Mouse (Mus musculus) myocyte (in vitro differentiated cells): Measurements from ENCODE around the gene Stk38.

Experiments
- E2F4 ChIP-seq: IDR thresholded peaks from one replicate; pipeline ENCODE4 v1.6.1; 2011; ENCODE audit warnings: mild to moderate bottlenecking, control low read depth, moderate library complexity; ENCODE audit not compliant: insufficient read depth
- MAX ChIP-seq: IDR thresholded peaks from one replicate; pipeline ENCODE4 v1.6.1; 2011; ENCODE audit warnings: low read depth, mild to moderate bottlenecking, control low read depth
- MYOD1 ChIP-seq, 3 experiments: IDR thresholded peaks; one replicate each; pipeline ENCODE4 v1.6.1; 2011; ENCODE audit warnings: control low read depth in 2 of 3, low read depth in 2 of 3, mild to moderate bottlenecking in 2 of 3, moderate library complexity in 1 of 3; ENCODE audit not compliant: insufficient read length in 2 of 3, control insufficient read depth in 1 of 3
- POLR2A ChIP-seq: IDR thresholded peaks from one replicate; pipeline ENCODE4 v1.6.1; 2011; ENCODE audit warnings: low read depth, mild to moderate bottlenecking, control low read depth, moderate library complexity; ENCODE audit not compliant: insufficient read length
- POLR2AphosphoS2 ChIP-seq: IDR thresholded peaks from one replicate; pipeline ENCODE4 v1.6.1; 2011; ENCODE audit warnings: low read depth, control low read depth; ENCODE audit not compliant: insufficient read length
- REST ChIP-seq: IDR thresholded peaks from one replicate; pipeline ENCODE4 v1.6.1; 2011; ENCODE audit warnings: mild to moderate bottlenecking, control low read depth, moderate library complexity; ENCODE audit not compliant: insufficient read depth, insufficient read length
- SRF ChIP-seq: IDR thresholded peaks from one replicate; pipeline ENCODE4 v1.6.1; 2011; ENCODE audit warnings: low read depth; ENCODE audit not compliant: control insufficient read depth, insufficient read length
- TCF12 ChIP-seq: IDR thresholded peaks from one replicate; pipeline ENCODE4 v1.6.1; 2011; ENCODE audit warnings: mild to moderate bottlenecking, control low read depth; ENCODE audit not compliant: poor library complexity, insufficient read depth, severe bottlenecking
- TCF3 ChIP-seq: IDR thresholded peaks from one replicate; pipeline ENCODE4 v1.6.1; 2011; ENCODE audit warnings: low read depth, control low read depth; ENCODE audit not compliant: insufficient read length
- USF1 ChIP-seq: IDR thresholded peaks from one replicate; pipeline ENCODE4 v1.6.1; 2011; ENCODE audit warnings: low read depth, mild to moderate bottlenecking, control low read depth, moderate library complexity

- TF ChIP-seq E2F4 (no peak), MAX (no peak), POLR2A (no peak), SRF (no peak), REST (no peak), TCF12 (no peak), USF1 (no peak), MYOD1 (IDR thresholded peaks at IDR 0.05; ENCODE audit: control insufficient read depth in 1 of 3, insufficient read length in 2 of 3, low read depth in 2 of 3) (no peak), TCF3 (no peak), POLR2AphosphoS2 (no peak)
These were observed 85.7 kb downstream of the Stk38 start for GRCm38 (mm10) chr17:28922096-28922495.
